Mouse (Mus musculus) C2C12 (cell line): ENCODE data around the gene Ssh2.

Experiments used
- CTCF ChIP-seq: IDR thresholded peaks from one replicate; pipeline ENCODE4 v1.5.1; 2011; ENCODE audit not compliant: control insufficient read depth, insufficient read depth, insufficient read length
- FOSL1 ChIP-seq: IDR thresholded peaks from one replicate; pipeline ENCODE4 v1.8.0; 2011; ENCODE audit warnings: mild to moderate bottlenecking, low read length; ENCODE audit not compliant: poor library complexity, insufficient read depth, severe bottlenecking

DNA sequence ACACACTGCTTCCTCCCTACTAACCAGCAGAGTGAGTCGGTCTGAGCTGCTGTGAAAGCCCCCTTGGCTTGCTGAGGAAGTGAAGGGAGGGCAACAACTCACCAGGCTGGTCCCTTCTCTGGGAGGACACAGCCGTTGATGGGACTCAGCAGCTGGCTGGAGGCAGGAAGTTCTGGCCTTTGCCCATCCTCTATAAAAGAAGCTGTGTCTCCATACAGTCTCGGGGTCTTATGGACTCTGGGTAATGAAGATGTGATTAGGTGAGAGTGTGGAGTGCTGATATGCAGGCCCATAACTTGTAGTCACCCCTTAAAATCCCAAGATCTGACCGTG, 278.2 kb downstream of the Ssh2 start:
- TF ChIP-seq CTCF (no peak), FOSL1 (no peak)
